Mouse (Mus musculus) layer of hippocampus, adult 6 months (tissue): ENCODE results near the gene Olfr1330. TPM values are rescaled to one million over a fixed set of nuclear protein-coding genes. Genes with fewer than 3 reads are reported as not detected.

ENCODE experiments used
- long read RNA-seq, 2 experiments: library from polyadenylated mRNA; unstranded; transcript quantifications; one replicate each; pipeline ENCODE4 v2.0.0; 2019 to 2020
- polyA plus RNA-seq: library from polyadenylated mRNA; unstranded; fragments of <200 nt; fragmentation: Nextera tagmentation; gene quantifications from 2 replicates; pipeline ENCODE4 v1.2.3, GENCODE M21; 2021

Olfr1330 gene
- polyA plus RNA-seq, result not detected in 2 replicates
- long read RNA-seq, experiment 1, result 0 reads
- long read RNA-seq, experiment 2, result 0 reads

GRCm38 (mm10) chr4:118888297-118888696 lies at the start of gene Olfr1330:
Olfr1330 (plus strand) TSS chr4:118888597.

DNA sequence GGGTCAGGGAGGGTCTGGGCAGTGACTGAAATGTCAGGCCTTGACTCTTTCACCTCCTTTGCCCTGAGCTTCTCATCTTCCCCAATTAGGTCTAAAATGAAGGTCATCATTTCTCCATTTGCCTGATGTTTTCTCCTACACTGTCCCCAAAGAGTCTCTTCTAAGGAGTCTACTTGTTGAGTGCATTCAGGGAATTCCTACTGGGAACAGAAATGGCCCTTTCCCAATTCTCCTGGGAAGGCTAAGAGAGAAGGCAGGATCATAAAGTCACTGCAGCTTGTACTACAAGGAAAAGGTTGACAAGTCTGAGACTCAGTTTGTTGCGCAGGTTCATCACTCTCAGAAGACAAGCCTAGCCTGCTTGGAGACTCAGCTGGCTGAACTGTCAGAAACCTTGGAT lies 24.0 kb upstream of the Olfr1330 start, which contains the start of gene Olfr1331:
Gene Olfr1331, plus strand, starts transcription at position 301 of the 400 bp plus-strand sequence.

DNA sequence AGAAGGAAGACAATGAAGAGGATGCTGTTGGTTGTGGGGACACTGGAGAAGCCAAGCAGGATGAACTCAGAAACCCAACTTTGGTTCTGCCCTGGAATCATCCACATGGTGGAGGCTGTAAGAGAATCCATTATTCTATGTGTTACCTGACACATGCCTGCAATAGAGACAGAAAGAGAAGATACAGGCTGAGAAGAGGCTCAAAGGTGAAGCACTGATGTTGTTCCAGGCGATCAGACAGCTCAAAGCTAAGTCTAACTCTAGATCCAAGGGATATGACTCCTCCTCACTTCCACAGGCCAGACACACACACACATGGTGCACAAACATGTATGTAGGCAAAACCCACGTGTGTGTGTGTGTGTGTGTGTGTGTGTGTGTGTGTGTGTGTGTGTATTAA lies 29.0 kb downstream of the Olfr1330 start, which contains the start of gene Olfr1329:
Gene Olfr1329, minus strand, starts transcription at position 101 of the 400 bp plus-strand sequence.

GRCm38 (mm10) chr4:118938512-118938911 lies 50.1 kb downstream of the Olfr1330 start, which contains the start of gene Olfr1328:
Olfr1328 (minus strand) TSS chr4:118938612.

Other genes with a start within 250 kb of the Olfr1330 start
- not detected in 2 replicates for gene Olfr62, start 229.6 kb upstream of the Olfr1330 start, polyA plus RNA-seq
- gene Olfr1342, start 195.8 kb upstream of the Olfr1330 start, polyA plus RNA-seq, result not detected in 2 replicates
- gene Olfr1341, start 185.1 kb upstream of the Olfr1330 start, polyA plus RNA-seq, result not detected in 2 replicates
- gene Olfr1340, start 168.5 kb upstream of the Olfr1330 start, polyA plus RNA-seq, result not detected in 2 replicates
- not detected in 2 replicates for gene Olfr1339, start 156.4 kb upstream of the Olfr1330 start, polyA plus RNA-seq
- not detected in 2 replicates for gene Olfr1338, start 129.9 kb upstream of the Olfr1330 start, polyA plus RNA-seq
- gene Olfr1337, start 106.0 kb upstream of the Olfr1330 start, polyA plus RNA-seq, result not detected in 2 replicates
- gene Olfr1335, start 78.7 kb upstream of the Olfr1330 start, polyA plus RNA-seq, result not detected in 2 replicates
- gene Olfr1333, start 52.3 kb upstream of the Olfr1330 start, polyA plus RNA-seq, result not detected in 2 replicates
- not detected in 2 replicates for gene Olfr1331, start 23.9 kb upstream of the Olfr1330 start, polyA plus RNA-seq
- not detected in 2 replicates for gene Olfr1329, start 28.9 kb downstream of the Olfr1330 start, polyA plus RNA-seq
- not detected in 2 replicates for gene Olfr1328, start 50.0 kb downstream of the Olfr1330 start, polyA plus RNA-seq
- 0.05 TPM in 1 of 2 replicates, not detected in the other for gene Lao1, start 73.0 kb downstream of the Olfr1330 start, polyA plus RNA-seq
- 18.5 and 19.3 TPM in 2 replicates for gene Slc2a1, start 220.1 kb downstream of the Olfr1330 start, polyA plus RNA-seq